ENCODE assay signal across 13 mouse cellular contexts in genomic region chr1:165119011-165119726, GRCm38 (mm10). TPM values are rescaled to one million over a fixed set of nuclear protein-coding genes. Genes with fewer than 3 reads are reported as not detected.
DNase-seq lines count a peak whose midpoint lies in the region; ATAC-seq and TF ChIP-seq lines count a peak whose summit lies in the region.
"Had no signal": no experiment of that assay in that cellular context is flagged by ENCODE, and none has a peak within 500 bp of the region (broad histone marks: within the 10 kb centered on the region; RNA-seq: fewer than 3 reads in every experiment).

No protein-coding gene starts in this region.

- H3K4me1 ChIP-seq in heart, postnatal 0 days (ENCODE audit: control insufficient read depth, insufficient read depth), result peaks cover 24% of the 10 kb centered on the region
- peaks cover 4% of the 10 kb centered on the region for H3K4me1 ChIP-seq in heart, adult 2 months (ENCODE audit: control insufficient read depth, insufficient read depth, low read length)
- peaks cover 6% of the 10 kb centered on the region for H3K4me1 ChIP-seq in stomach, embryonic 14.5 days (ENCODE audit: control insufficient read depth, insufficient read depth, low read length)
- peaks cover 4% of the 10 kb centered on the region; the same call in 1 of the 2 replicates for H3K4me1 ChIP-seq in stomach, postnatal 0 days (replicated peaks; ENCODE audit: control insufficient read depth, insufficient read depth)
- H3K4me1 ChIP-seq in hindbrain, embryonic 13.5 days (replicated peaks), result peaks cover 20% of the 10 kb centered on the region

- no peak for ATAC-seq in heart, postnatal 0 days (ENCODE audit: insufficient read depth, low read depth)
- ATAC-seq in stomach, embryonic 14.5 days (ENCODE audit: insufficient number of reproducible peaks, insufficient read depth, low FRiP score, low read depth), result no peak
- no peak for ATAC-seq in stomach, postnatal 0 days (ENCODE audit: low FRiP score, low TSS enrichment)
- ATAC-seq in hindbrain, embryonic 13.5 days (ENCODE audit: low FRiP score), result no peak

- no peaks in the 10 kb centered on the region for H3K9me3 ChIP-seq in heart, postnatal 0 days (replicated peaks; ENCODE audit: control insufficient read depth, low read length)
- no peaks in the 10 kb centered on the region for H3K9me3 ChIP-seq in stomach, embryonic 14.5 days (ENCODE audit: control insufficient read depth, low read depth, low read length)
- H3K9me3 ChIP-seq in stomach, postnatal 0 days (ENCODE audit: control insufficient read depth, low read length), result no peaks in the 10 kb centered on the region
- H3K9me3 ChIP-seq in hindbrain, embryonic 13.5 days, result no peaks in the 10 kb centered on the region

- no peak overlapping the region for H3K4me2 ChIP-seq in heart, postnatal 0 days (ENCODE audit: low read depth, low read length)
- peak overlapping the region; percentile 27; the same call in 1 of the 2 replicates for H3K4me2 ChIP-seq in stomach, embryonic 14.5 days (replicated peaks; ENCODE audit: low read depth, low read length)
- no peak overlapping the region for H3K4me2 ChIP-seq in stomach, postnatal 0 days (replicated peaks; ENCODE audit: low read depth)
- H3K4me2 ChIP-seq in hindbrain, embryonic 13.5 days, result peak overlapping the region; percentile 40; the same call in 1 of the 2 replicates

- H3K9ac ChIP-seq in heart, postnatal 0 days (replicated peaks; ENCODE audit: low read depth, low read length), result no peak overlapping the region
- no peak overlapping the region for H3K9ac ChIP-seq in heart, adult 2 months (ENCODE audit: low read depth, low read length)
- H3K9ac ChIP-seq in stomach, embryonic 14.5 days (replicated peaks; ENCODE audit: low read depth, low read length), result no peak overlapping the region
- no peak overlapping the region for H3K9ac ChIP-seq in stomach, postnatal 0 days (ENCODE audit: low read length)
- H3K9ac ChIP-seq in hindbrain, embryonic 13.5 days, result peak overlapping the region; percentile 26

- no peaks in the 10 kb centered on the region for H3K79me2 ChIP-seq in heart, adult 2 months (replicated peaks; ENCODE audit: control insufficient read depth, insufficient read depth, low read length)

- TF ChIP-seq POLR2A in heart, adult 2 months (IDR thresholded peaks at IDR 0.05; ENCODE audit: insufficient read depth, low read depth, low read length), result no peak

- intact Hi-C loops in heart, adult 2 months (cut with DNase I), result loop anchor here (10.0 kb wide), 1 partner anchor 354 kb away; no protein-coding TSS in a partner anchor

- no peak overlapping the region for H3K4me3 ChIP-seq in heart, postnatal 0 days (ENCODE audit: low read depth, low read length)
- H3K4me3 ChIP-seq in heart, adult 2 months, result no peak overlapping the region
- no peak overlapping the region for H3K4me3 ChIP-seq in stomach, embryonic 14.5 days (ENCODE audit: low read depth, low read length)
- H3K4me3 ChIP-seq in stomach, postnatal 0 days (ENCODE audit: low read depth, low read length), result no peak overlapping the region
- H3K4me3 ChIP-seq in hindbrain, embryonic 13.5 days, result no peak overlapping the region

- no peak for TF ChIP-seq EP300 in heart, postnatal 0 days (IDR thresholded peaks at IDR 0.05; ENCODE audit: low read depth)
- TF ChIP-seq EP300 in heart, adult 2 months (IDR thresholded peaks at IDR 0.05; ENCODE audit: insufficient read depth, low read depth, low read length), result no peak
- no peak for TF ChIP-seq EP300 in stomach, postnatal 0 days (optimal IDR thresholded peaks at IDR 0.05)

- no peaks in the 10 kb centered on the region for H3K36me3 ChIP-seq in heart, postnatal 0 days (replicated peaks; ENCODE audit: control insufficient read depth, insufficient read depth, low read length)
- H3K36me3 ChIP-seq in heart, adult 2 months (ENCODE audit: control insufficient read depth, insufficient read depth, low read length), result no peaks in the 10 kb centered on the region
- H3K36me3 ChIP-seq in stomach, embryonic 14.5 days (ENCODE audit: control insufficient read depth, insufficient read depth, low read length), result no peaks in the 10 kb centered on the region
- no peaks in the 10 kb centered on the region for H3K36me3 ChIP-seq in stomach, postnatal 0 days (ENCODE audit: control insufficient read depth, insufficient read depth, low read length)
- H3K36me3 ChIP-seq in hindbrain, embryonic 13.5 days, result no peaks in the 10 kb centered on the region

- DNase-seq in heart, postnatal 0 days (ENCODE audit: low spot score), result peak; percentile 19
- DNase-seq in heart, adult 2 months, result no peak
- no peak for DNase-seq in stomach, postnatal 0 days (ENCODE audit: low spot score)
- DNase-seq in cerebellum, adult 18-20 months, result no peak
- DNase-seq in adrenal gland, postnatal 14 days, result no peak
- DNase-seq: spleen, adult 18-20 months; thymus, postnatal 4 days had no signal

- TF ChIP-seq CTCF in heart, postnatal 0 days (IDR thresholded peaks at IDR 0.05; ENCODE audit: low read depth), result no peak
- TF ChIP-seq CTCF in heart, adult 2 months (IDR thresholded peaks at IDR 0.05), result no peak
- no peak for TF ChIP-seq CTCF in stomach, postnatal 0 days (IDR thresholded peaks at IDR 0.05; ENCODE audit: low read depth)

- peaks cover 3% of the 10 kb centered on the region; the same call in 1 of the 2 replicates for H3K27me3 ChIP-seq in heart, postnatal 0 days (ENCODE audit: control insufficient read depth, insufficient read depth, low read length)
- H3K27me3 ChIP-seq in heart, adult 2 months (ENCODE audit: control insufficient read depth, insufficient read depth, low read length), result no peaks in the 10 kb centered on the region
- H3K27me3 ChIP-seq in stomach, embryonic 14.5 days (ENCODE audit: control insufficient read depth, insufficient read depth, low read length), result no peaks in the 10 kb centered on the region
- H3K27me3 ChIP-seq in stomach, postnatal 0 days (ENCODE audit: control insufficient read depth, insufficient read depth, low read length), result no peaks in the 10 kb centered on the region
- H3K27me3 ChIP-seq in hindbrain, embryonic 13.5 days, result peaks cover 16% of the 10 kb centered on the region; the same call in 1 of the 2 replicates

- H3K27ac ChIP-seq in heart, postnatal 0 days (ENCODE audit: low read depth), result peak overlapping the region; percentile 22; the same call in 1 of the 2 replicates
- no peak overlapping the region; the same call in 1 of the 2 replicates for H3K27ac ChIP-seq in heart, adult 2 months
- no peak overlapping the region for H3K27ac ChIP-seq in stomach, embryonic 14.5 days (ENCODE audit: low read length)
- no peak overlapping the region for H3K27ac ChIP-seq in stomach, postnatal 0 days (replicated peaks)
- no peak overlapping the region for H3K27ac ChIP-seq in hindbrain, embryonic 13.5 days

- 73% methylated on average over 15 of the region's 15 CpGs for WGBS in heart, postnatal 0 days
- WGBS in heart, adult 2 months, result 75% methylated on average over 15 of the region's 15 CpGs
- 67% methylated on average over 15 of the region's 15 CpGs for WGBS in stomach, embryonic 14.5 days
- 70% methylated on average over 15 of the region's 15 CpGs for WGBS in stomach, postnatal 0 days
- WGBS in hindbrain, embryonic 13.5 days, result 65% methylated on average over 15 of the region's 15 CpGs

RNA-seq across cellular contexts. Expression of gene Tbx19, which starts 41.4 kb away (rescaled TPM):
- total RNA-seq in heart, postnatal 0 days (2014; rRNA removed; ENCODE audit: low replicate concordance), result not detected in 2 replicates
- not detected in 2 replicates for polyA plus RNA-seq in heart, postnatal 0 days (2015; fragmentation: Nextera tagmentation; extraction: Ambion mirVana)
- not detected for total RNA-seq in heart, adult 2 months (2021)
- not detected in 2 replicates for polyA plus RNA-seq in heart, adult 2 months (2012; rRNA removed)
- not detected in 2 replicates for polyA plus RNA-seq in stomach, embryonic 14.5 days (2014; fragmentation: Nextera tagmentation; extraction: Ambion mirVana)
- not detected in 2 replicates for polyA plus RNA-seq in stomach, postnatal 0 days (2015; fragmentation: Nextera tagmentation; extraction: Ambion mirVana)
- not detected in 2 replicates for polyA plus RNA-seq in hindbrain, embryonic 13.5 days (2015; fragmentation: Nextera tagmentation; extraction: Ambion mirVana)
- not detected in 2 replicates for total RNA-seq in adrenal gland, postnatal 14 days (2021)
- total RNA-seq: adrenal gland, adult 18-20 months; ES-E14; left cerebral cortex, adult 8-10 months had no signal
- polyA plus RNA-seq: neural tube, embryonic 11.5 days had no signal

Comparison
In these comparisons a context has a peak if more than half of its experiments do, and no peak if none do; other contexts are left out.
1. H3K4me2 ChIP-seq: peak in stomach, embryonic 14.5 days (single experiment) and hindbrain, embryonic 13.5 days (single experiment); none in heart, postnatal 0 days (single experiment) and stomach, postnatal 0 days (single experiment).